14 mouse cellular contexts compared by ENCODE assay signal in the genomic region with DNA sequence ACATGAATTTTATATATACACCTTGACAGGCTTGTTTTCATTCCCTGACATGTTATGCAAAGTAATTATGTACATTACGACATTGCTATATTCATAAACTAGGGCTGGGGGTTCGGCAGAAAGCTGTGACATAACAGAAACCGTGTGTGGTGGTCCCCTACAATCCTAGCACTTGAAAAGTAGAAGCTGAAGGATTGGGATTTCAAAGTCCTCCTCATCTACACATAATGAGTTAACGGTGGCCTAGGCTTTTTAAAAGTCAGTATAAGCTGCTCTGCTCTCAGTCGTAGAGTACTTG. TPM values are rescaled to one million over a fixed set of nuclear protein-coding genes. Genes with fewer than 3 reads are reported as not detected.
DNase-seq lines count a peak whose midpoint lies in the region; ATAC-seq and TF ChIP-seq lines count a peak whose summit lies in the region.
"Had no signal": no experiment of that assay in that cellular context is flagged by ENCODE, and none has a peak within 500 bp of the region (broad histone marks: within the 10 kb centered on the region; RNA-seq: fewer than 3 reads in every experiment).

No protein-coding gene starts in this region.

- no peak for TF ChIP-seq POLR2A in limb, embryonic 14.5 days (IDR thresholded peaks at IDR 0.05; ENCODE audit: borderline replicate concordance, extremely low read depth, insufficient read depth, insufficient read length)

- ATAC-seq in forebrain, embryonic 12.5 days (ENCODE audit: low FRiP score), result no peak
- no peak for ATAC-seq in forebrain, postnatal 0 days
- ATAC-seq in liver, embryonic 11.5 days (replicated peaks; ENCODE audit: low FRiP score), result no peak
- no peak for ATAC-seq in liver, postnatal 0 days
- ATAC-seq in limb, embryonic 14.5 days (ENCODE audit: low FRiP score, low read depth), result no peak

- H3K4me3 ChIP-seq in forebrain, embryonic 12.5 days (replicated peaks), result no peak overlapping the region
- no peak overlapping the region for H3K4me3 ChIP-seq in forebrain, postnatal 0 days (ENCODE audit: low read depth, low read length)
- no peak overlapping the region for H3K4me3 ChIP-seq in liver, embryonic 11.5 days (ENCODE audit: low read depth, low read length)
- no peak overlapping the region for H3K4me3 ChIP-seq in liver, postnatal 0 days (ENCODE audit: low read depth, low read length)
- no peak overlapping the region for H3K4me3 ChIP-seq in limb, embryonic 14.5 days (replicated peaks; ENCODE audit: low read length)
- H3K4me3 ChIP-seq: forebrain, embryonic 13.5 days; hindbrain, embryonic 12.5 days; intestine, embryonic 15.5 days had no signal

- peaks cover 11% of the 10 kb centered on the region for H3K27me3 ChIP-seq in forebrain, embryonic 12.5 days
- no peaks in the 10 kb centered on the region for H3K27me3 ChIP-seq in forebrain, postnatal 0 days (ENCODE audit: insufficient read depth, low read length)
- no peaks in the 10 kb centered on the region; the same call in 1 of the 2 replicates for H3K27me3 ChIP-seq in liver, embryonic 11.5 days (replicated peaks; ENCODE audit: control insufficient read depth, insufficient read depth, low read length)
- no peaks in the 10 kb centered on the region for H3K27me3 ChIP-seq in liver, postnatal 0 days (ENCODE audit: insufficient read depth, low read length)
- no peaks in the 10 kb centered on the region for H3K27me3 ChIP-seq in limb, embryonic 14.5 days (ENCODE audit: control insufficient read depth, insufficient read depth, low read length)
- H3K27me3 ChIP-seq: hindbrain, embryonic 12.5 days; intestine, embryonic 15.5 days had no signal

- no peak for TF ChIP-seq EP300 in liver, postnatal 0 days (IDR thresholded peaks at IDR 0.05; ENCODE audit: low read depth)

- DNase-seq in forebrain, postnatal 0 days, result no peak
- DNase-seq in liver, embryonic 11.5 days (ENCODE audit: low spot score), result no peak
- no peak for DNase-seq in liver, postnatal 0 days
- no peak for DNase-seq in limb, embryonic 14.5 days (ENCODE audit: low spot score)
- peak; percentile 80 for DNase-seq in retina, postnatal 1 day
- no peak for DNase-seq in layer of hippocampus, adult 9-11 months
- DNase-seq: adrenal gland, postnatal 25 days; cerebellum, adult 8-10 months; lung, postnatal 10 days; thymus, postnatal 36 days had no signal

- no peak for TF ChIP-seq CTCF in forebrain, postnatal 0 days (IDR thresholded peaks at IDR 0.05; ENCODE audit: low read depth)
- no peak for TF ChIP-seq CTCF in liver, postnatal 0 days (IDR thresholded peaks at IDR 0.05; ENCODE audit: low read depth)

- no peaks in the 10 kb centered on the region for H3K9me3 ChIP-seq in forebrain, embryonic 12.5 days
- H3K9me3 ChIP-seq in forebrain, postnatal 0 days (ENCODE audit: low read length), result no peaks in the 10 kb centered on the region
- H3K9me3 ChIP-seq in liver, embryonic 11.5 days (ENCODE audit: control insufficient read depth, low read length), result no peaks in the 10 kb centered on the region
- no peaks in the 10 kb centered on the region for H3K9me3 ChIP-seq in liver, postnatal 0 days (ENCODE audit: low read length)
- no peaks in the 10 kb centered on the region for H3K9me3 ChIP-seq in limb, embryonic 14.5 days (ENCODE audit: control insufficient read depth, low read length)
- H3K9me3 ChIP-seq: forebrain, embryonic 13.5 days; hindbrain, embryonic 12.5 days; intestine, embryonic 15.5 days had no signal

- 0 out of 2 replicates have a peak, but pooled peaks cover 4% of the 10 kb centered on the region for H3K4me1 ChIP-seq in forebrain, embryonic 12.5 days
- no peaks in the 10 kb centered on the region for H3K4me1 ChIP-seq in forebrain, postnatal 0 days (ENCODE audit: insufficient read depth)
- H3K4me1 ChIP-seq in liver, embryonic 11.5 days (replicated peaks; ENCODE audit: control insufficient read depth, insufficient read depth, low read length), result peaks cover 5% of the 10 kb centered on the region
- peaks cover 16% of the 10 kb centered on the region for H3K4me1 ChIP-seq in liver, postnatal 0 days (ENCODE audit: insufficient read depth)
- H3K4me1 ChIP-seq in limb, embryonic 14.5 days (ENCODE audit: control insufficient read depth, insufficient read depth, low read length), result 0 out of 2 replicates have a peak, but pooled peaks cover 3% of the 10 kb centered on the region

- WGBS in forebrain, embryonic 12.5 days, result 64% methylated on average over 5 of the region's 5 CpGs
- WGBS in forebrain, postnatal 0 days, result 47% methylated on average over 5 of the region's 5 CpGs
- 53% methylated on average over 5 of the region's 5 CpGs for WGBS in liver, embryonic 11.5 days
- 44% methylated on average over 5 of the region's 5 CpGs for WGBS in liver, postnatal 0 days (ENCODE audit: insufficient replicate concordance)
- WGBS in limb, embryonic 14.5 days, result 35% methylated on average over 5 of the region's 5 CpGs

- no peak overlapping the region for H3K9ac ChIP-seq in forebrain, embryonic 12.5 days
- H3K9ac ChIP-seq in forebrain, postnatal 0 days, result no peak overlapping the region
- H3K9ac ChIP-seq in liver, embryonic 11.5 days (ENCODE audit: low read depth, low read length), result no peak overlapping the region
- H3K9ac ChIP-seq in liver, postnatal 0 days (replicated peaks), result no peak overlapping the region
- H3K9ac ChIP-seq in limb, embryonic 14.5 days (ENCODE audit: low read depth, low read length, severe bottlenecking), result no peak overlapping the region
- H3K9ac ChIP-seq: forebrain, embryonic 13.5 days; hindbrain, embryonic 12.5 days; intestine, embryonic 15.5 days had no signal

- H3K36me3 ChIP-seq in forebrain, embryonic 12.5 days (replicated peaks), result no peaks in the 10 kb centered on the region
- H3K36me3 ChIP-seq in forebrain, postnatal 0 days (ENCODE audit: insufficient read depth), result no peaks in the 10 kb centered on the region
- no peaks in the 10 kb centered on the region for H3K36me3 ChIP-seq in liver, embryonic 11.5 days (ENCODE audit: control insufficient read depth, insufficient read depth, low read length)
- H3K36me3 ChIP-seq in liver, postnatal 0 days (replicated peaks; ENCODE audit: insufficient read depth, low read length), result no peaks in the 10 kb centered on the region
- H3K36me3 ChIP-seq in limb, embryonic 14.5 days (ENCODE audit: control insufficient read depth, insufficient read depth, low read length), result no peaks in the 10 kb centered on the region
- H3K36me3 ChIP-seq: hindbrain, embryonic 12.5 days; intestine, embryonic 15.5 days had no signal

- H3K4me2 ChIP-seq in forebrain, embryonic 12.5 days, result no peak overlapping the region
- H3K4me2 ChIP-seq in forebrain, postnatal 0 days (ENCODE audit: low read depth), result no peak overlapping the region
- H3K4me2 ChIP-seq in liver, embryonic 11.5 days, result no peak overlapping the region
- H3K4me2 ChIP-seq in liver, postnatal 0 days (ENCODE audit: low read depth, low read length), result no peak overlapping the region
- no peak overlapping the region for H3K4me2 ChIP-seq in limb, embryonic 14.5 days (replicated peaks; ENCODE audit: low read depth, low read length, severe bottlenecking)
- H3K4me2 ChIP-seq: forebrain, embryonic 13.5 days; hindbrain, embryonic 12.5 days; intestine, embryonic 15.5 days had no signal

- H3K27ac ChIP-seq in forebrain, embryonic 12.5 days, result 0 out of 2 replicates have a peak overlapping the region, but pooled peaks have one; percentile 31
- no peak overlapping the region for H3K27ac ChIP-seq in forebrain, postnatal 0 days (ENCODE audit: low read depth, low read length)
- H3K27ac ChIP-seq in liver, embryonic 11.5 days (ENCODE audit: low read depth, low read length), result peak overlapping the region; percentile 59
- no peak overlapping the region for H3K27ac ChIP-seq in liver, postnatal 0 days (ENCODE audit: low read depth)
- H3K27ac ChIP-seq in limb, embryonic 14.5 days (replicated peaks; ENCODE audit: low read depth, low read length), result 0 out of 2 replicates have a peak overlapping the region, but pooled peaks have one; percentile 33

RNA-seq across cellular contexts. Expression of gene Tex14, which starts 58.3 kb away (rescaled TPM):
- polyA plus RNA-seq in forebrain, embryonic 12.5 days (2016; fragmentation: Nextera tagmentation; extraction: Ambion mirVana), result 0.35 and 0.42 TPM in 2 replicates
- total RNA-seq in forebrain, postnatal 0 days (2014; rRNA removed), result 0.23 and 0.81 TPM in 2 replicates
- 0.03 and 0.23 TPM in 2 replicates for polyA plus RNA-seq in forebrain, postnatal 0 days (2015; fragmentation: Nextera tagmentation; extraction: Ambion mirVana)
- 0.32 and 0.48 TPM in 2 replicates for polyA plus RNA-seq in liver, embryonic 11.5 days (2014; fragmentation: Nextera tagmentation; extraction: Ambion mirVana)
- 0.24 TPM in 1 of 2 replicates, not detected in the other for polyA plus RNA-seq in liver, postnatal 0 days (2015; fragmentation: Nextera tagmentation; extraction: Ambion mirVana)
- 1.3 and 1.5 TPM in 2 replicates for polyA plus RNA-seq in limb, embryonic 14.5 days (2012; rRNA removed)
- polyA plus RNA-seq in limb, embryonic 14.5 days (2014; fragmentation: Nextera tagmentation; extraction: Ambion mirVana), result 1.6 and 2.0 TPM in 2 replicates

RNA-seq across cellular contexts. Expression of gene Rad51c, which starts 58.4 kb away (rescaled TPM):
- 11.8 and 12.1 TPM in 2 replicates for polyA plus RNA-seq in forebrain, embryonic 12.5 days (2016; fragmentation: Nextera tagmentation; extraction: Ambion mirVana)
- 1.9 and 4.0 TPM in 2 replicates for total RNA-seq in forebrain, postnatal 0 days (2014; rRNA removed)
- 1.9 and 2.6 TPM in 2 replicates for polyA plus RNA-seq in forebrain, postnatal 0 days (2015; fragmentation: Nextera tagmentation; extraction: Ambion mirVana)
- 5.0 and 5.5 TPM in 2 replicates for polyA plus RNA-seq in liver, embryonic 11.5 days (2014; fragmentation: Nextera tagmentation; extraction: Ambion mirVana)
- 1.6 and 2.6 TPM in 2 replicates for polyA plus RNA-seq in liver, postnatal 0 days (2015; fragmentation: Nextera tagmentation; extraction: Ambion mirVana)
- polyA plus RNA-seq in limb, embryonic 14.5 days (2012; rRNA removed), result 9.8 and 10.0 TPM in 2 replicates
- polyA plus RNA-seq in limb, embryonic 14.5 days (2014; fragmentation: Nextera tagmentation; extraction: Ambion mirVana), result 6.1 and 8.0 TPM in 2 replicates

Comparison
In these comparisons a context has a peak if more than half of its experiments do, and no peak if none do; other contexts are left out.
1. H3K27ac ChIP-seq: peak in forebrain, embryonic 12.5 days (single experiment), liver, embryonic 11.5 days (single experiment) and limb, embryonic 14.5 days (single experiment); none in forebrain, postnatal 0 days (single experiment) and liver, postnatal 0 days (single experiment).